Mouse (Mus musculus) cerebellum, adult 9-11 months (tissue): ENCODE measurements at regions not wholly inside any gene's neighbourhood (a gene's known extent, or its start where the extent isn't known, plus 50 kb on each side); places are given as distances from the start of the nearest gene placed in this dataset.

ENCODE experiments used
- DNase-seq: peaks from one replicate; pipeline ENCODE4 v3.0.0; 2022

DNA sequence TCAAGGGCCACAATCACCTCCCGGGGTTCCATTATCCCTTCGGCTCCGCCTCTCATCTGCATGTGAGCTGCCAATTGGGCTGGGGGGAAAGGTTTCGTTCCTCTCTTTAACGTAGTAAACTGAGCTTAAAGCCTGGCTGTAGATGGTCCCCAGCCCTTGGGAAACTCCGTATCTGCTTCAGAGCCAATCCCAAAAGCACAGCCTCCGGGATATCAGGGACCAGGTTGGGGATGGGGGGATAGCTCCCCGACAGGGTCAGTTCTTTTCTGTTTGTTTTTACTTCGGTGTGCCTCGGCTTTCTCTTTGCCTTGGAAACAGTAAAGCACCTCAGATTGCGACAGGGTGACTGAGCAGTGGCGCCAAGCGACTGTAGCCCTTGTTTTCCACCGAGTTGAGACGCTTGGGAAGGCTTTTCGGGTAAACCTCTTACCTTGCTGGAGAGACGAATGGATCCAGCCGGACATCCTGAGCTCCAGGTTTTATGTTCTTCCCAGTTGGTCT, 64.5 kb downstream of the Tfap2c start:
- DNase-seq: no peak

GRCm38 (mm10) chr2:172615148-172615547, 65.8 kb downstream of the Tfap2c start:
- no peak for DNase-seq

- DNase-seq: no peak
These were observed 66.2 kb downstream of the Tfap2c start for GRCm38 (mm10) chr2:172615582-172615981.

- DNase-seq: no peak
These were observed 69.8 kb downstream of the Tfap2c start for GRCm38 (mm10) chr2:172619168-172619567.

- DNase-seq: no peak
These were observed 70.6 kb downstream of the Tfap2c start for GRCm38 (mm10) chr2:172620001-172620400.

- no peak for DNase-seq
These were observed 74.3 kb downstream of the Tfap2c start for GRCm38 (mm10) chr2:172623707-172624106.

DNA sequence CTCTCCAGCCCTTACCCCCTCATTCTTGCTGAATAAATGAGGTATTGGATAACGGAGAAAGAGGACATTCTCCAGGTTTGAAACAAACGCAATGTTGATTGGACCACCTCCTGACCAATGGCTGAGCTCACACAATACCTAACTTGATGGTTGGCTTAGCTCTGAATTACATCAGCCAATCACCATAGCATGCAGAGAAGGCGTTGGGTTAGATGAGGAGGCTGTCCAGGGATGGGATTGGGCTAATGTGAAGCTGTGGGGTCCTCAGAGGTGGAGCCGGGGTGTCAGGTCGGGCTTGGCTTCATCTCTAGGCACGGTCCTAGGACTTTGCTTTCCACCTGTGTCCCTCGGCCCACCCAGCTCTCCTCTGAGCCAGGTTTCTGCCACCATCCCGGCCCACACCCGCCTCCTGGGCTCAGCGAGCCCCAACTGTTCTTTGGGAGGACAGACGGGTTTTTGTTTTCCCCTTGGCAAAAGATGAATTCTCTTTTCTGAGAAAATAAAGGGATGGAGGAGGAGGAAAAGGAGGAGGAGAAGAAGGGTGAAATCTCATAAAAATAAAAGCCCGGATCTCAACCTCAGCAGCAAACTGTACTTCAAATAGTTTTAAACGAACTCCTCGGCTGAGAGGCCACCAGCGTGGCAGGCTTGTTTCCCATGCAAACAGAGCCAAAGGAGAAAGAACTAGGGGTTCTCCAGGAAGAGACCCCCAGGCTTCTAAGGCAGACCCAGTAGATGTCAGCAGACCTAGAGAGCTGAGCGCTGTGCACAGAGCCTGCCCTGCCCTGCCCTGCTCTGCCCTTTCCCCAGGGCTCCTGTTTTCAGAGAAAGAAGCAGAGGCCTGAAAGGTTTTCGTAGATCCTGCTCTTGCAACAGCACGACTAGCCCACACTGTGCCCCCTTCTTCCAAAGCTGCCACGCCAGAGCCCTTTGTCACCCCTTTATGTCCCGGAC, 78.2 kb downstream of the Tfap2c start:
- DNase-seq: no peak

GRCm38 (mm10) chr2:172630333-172630732, 80.9 kb downstream of the Tfap2c start:
- no peak for DNase-seq

GRCm38 (mm10) chr2:172642616-172643015, 93.2 kb downstream of the Tfap2c start:
- no peak for DNase-seq

DNA sequence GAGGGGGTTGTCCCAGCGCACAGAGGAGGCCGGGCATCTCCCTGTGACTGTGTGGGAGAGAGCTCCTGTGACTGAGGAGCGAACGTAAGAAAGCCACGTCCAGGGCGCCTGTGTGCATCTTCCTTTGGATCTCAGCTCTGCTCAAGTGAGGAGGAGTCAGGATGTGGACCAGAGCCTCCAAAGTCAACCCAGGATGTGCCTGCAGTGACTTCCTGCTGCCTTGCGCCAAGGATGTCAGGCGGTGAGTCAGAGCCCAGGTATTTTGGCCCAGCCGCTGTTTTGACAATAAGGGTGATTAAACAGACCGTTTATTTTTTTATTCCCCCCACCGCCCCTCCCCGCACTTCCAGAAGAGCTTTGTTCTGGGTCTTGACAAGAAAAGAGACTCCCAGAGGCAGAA, 94.5 kb downstream of the Tfap2c start:
- no peak for DNase-seq

GRCm38 (mm10) chr2:172644451-172644850, 95.1 kb downstream of the Tfap2c start:
- no peak for DNase-seq

DNA sequence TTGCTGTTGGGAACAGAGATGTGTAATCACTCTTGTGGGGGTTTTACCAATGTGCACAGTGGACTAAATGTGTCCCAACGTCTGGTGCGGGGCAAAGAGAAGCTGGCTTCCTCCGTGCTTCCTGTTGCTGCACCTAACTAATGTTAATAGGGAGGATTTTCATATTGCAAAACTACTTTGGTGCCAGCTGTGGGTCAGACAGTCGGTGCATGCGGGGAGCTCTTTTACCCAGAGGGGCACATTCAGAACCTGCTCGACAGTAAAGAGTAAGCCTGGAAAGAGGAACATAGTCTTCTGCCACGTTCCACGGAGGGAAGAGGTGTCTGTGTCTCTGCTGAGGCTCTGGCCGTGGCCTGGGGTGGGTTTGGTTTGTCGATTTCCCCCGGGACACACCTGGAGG, 98.7 kb downstream of the Tfap2c start:
- DNase-seq: no peak

DNA sequence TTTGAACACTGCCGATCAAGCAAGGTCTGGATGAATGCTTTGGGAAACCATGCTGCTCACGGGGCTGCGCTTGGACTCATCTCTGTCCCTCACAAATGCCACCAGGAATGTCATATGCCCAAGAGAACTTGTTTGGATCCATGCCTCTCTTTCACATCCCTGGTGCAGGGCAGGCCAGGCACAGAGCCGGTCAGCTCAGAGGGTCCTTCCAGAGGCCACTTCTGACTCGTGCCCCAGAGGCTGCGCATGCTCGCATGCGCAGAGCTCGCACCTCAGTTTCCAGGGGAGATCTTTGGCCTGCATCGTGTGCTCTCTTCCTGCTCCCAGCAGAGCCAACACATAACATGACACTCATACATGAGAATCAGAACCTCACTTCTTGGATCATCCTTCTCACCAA, 111.1 kb downstream of the Tfap2c start:
- DNase-seq: no peak

DNA sequence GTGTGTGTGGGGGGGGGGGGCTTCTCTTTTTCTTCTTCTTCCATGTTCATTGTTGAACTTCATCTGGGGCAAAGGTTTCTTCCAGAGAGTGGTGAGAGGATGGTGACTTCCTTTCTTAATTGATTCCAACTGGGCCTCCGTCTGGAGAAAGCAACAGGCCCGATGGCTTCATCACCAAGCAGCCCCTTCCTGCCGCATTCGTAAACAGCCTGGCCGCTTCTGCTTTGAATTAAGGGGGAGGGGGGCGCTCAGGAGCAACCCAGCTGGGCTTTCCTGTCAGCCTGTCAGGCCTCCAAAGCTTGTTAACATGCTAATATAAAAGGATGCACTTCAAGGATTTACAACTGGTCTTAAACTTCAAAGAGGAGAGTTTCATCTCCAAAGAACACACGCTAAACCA, 111.5 kb downstream of the Tfap2c start:
- DNase-seq: no peak

DNA sequence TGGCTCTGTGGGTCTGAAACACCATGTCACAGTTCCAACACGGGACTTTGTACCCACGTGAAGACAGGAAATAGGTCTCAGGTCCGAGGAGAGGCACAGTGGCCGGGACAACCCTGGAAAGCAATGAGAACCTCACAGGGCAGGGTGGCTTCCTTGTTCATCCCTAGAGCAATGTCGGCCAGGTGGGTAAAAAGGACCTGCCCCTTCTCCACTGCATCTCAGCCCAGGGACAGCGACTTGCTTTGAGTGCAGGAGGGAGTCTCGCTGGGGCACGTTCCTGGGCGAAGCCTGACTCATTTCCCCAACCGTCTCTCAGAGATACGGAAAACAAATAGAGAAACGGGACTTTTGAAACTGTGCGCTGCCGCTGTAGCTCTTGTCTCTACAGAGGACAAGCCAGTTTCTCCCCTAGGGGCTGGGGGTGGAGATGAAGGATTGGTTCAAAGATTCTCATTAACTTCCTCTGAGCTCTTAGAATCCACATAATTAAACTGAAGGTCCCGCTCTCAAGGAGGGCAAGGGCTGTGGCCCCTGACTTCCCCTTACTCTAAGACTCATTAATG, 112.1 kb downstream of the Tfap2c start:
- no peak for DNase-seq

- DNase-seq: no peak
These were observed 112.8 kb downstream of the Tfap2c start for GRCm38 (mm10) chr2:172662165-172662564.

DNA sequence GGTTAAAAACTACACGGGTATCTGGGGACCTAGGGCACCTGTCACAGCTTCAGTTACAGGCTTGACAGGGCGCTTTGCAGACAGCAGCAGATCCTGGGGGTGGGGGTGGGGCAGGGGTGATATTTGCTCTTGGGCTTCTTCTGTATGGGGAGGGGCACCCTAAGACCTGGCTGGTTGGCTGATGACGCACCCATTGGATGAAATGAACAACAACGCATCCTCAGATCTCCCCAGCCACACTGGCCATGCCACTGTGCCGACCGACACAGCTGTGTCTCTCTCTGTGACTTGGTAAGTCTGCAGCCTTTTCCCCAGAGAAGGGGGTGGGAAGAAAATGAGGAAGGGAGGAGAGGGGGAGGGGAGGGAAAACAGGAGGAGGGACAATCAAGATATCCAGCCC, 114.3 kb downstream of the Tfap2c start:
- no peak for DNase-seq

GRCm38 (mm10) chr2:172673081-172673480, 123.7 kb downstream of the Tfap2c start:
- no peak for DNase-seq

DNA sequence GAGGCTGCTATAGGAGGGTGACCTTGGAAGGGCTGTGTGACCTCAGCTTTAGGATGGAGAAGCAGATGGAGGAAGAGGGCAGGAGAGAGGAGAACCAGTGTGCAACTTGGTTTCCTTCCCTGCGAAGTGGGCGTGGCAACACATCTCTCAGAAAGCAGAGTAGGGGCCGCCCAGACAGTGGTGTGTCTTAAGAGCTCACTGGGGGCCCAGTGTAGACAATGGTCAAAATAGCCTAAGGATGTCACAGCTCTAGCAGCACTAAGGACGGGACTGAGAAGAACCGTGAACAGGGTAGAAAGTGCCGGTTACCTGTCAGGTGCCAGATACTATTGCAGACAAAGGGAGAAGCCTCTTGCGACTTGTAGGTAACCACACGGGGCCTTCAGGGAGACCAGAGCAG, 125.2 kb downstream of the Tfap2c start:
- DNase-seq: no peak

GRCm38 (mm10) chr2:172675081-172675480, 125.7 kb downstream of the Tfap2c start:
- DNase-seq: no peak

- no peak for DNase-seq
These were observed 140.8 kb downstream of the Tfap2c start for GRCm38 (mm10) chr2:172690196-172690595.

DNA sequence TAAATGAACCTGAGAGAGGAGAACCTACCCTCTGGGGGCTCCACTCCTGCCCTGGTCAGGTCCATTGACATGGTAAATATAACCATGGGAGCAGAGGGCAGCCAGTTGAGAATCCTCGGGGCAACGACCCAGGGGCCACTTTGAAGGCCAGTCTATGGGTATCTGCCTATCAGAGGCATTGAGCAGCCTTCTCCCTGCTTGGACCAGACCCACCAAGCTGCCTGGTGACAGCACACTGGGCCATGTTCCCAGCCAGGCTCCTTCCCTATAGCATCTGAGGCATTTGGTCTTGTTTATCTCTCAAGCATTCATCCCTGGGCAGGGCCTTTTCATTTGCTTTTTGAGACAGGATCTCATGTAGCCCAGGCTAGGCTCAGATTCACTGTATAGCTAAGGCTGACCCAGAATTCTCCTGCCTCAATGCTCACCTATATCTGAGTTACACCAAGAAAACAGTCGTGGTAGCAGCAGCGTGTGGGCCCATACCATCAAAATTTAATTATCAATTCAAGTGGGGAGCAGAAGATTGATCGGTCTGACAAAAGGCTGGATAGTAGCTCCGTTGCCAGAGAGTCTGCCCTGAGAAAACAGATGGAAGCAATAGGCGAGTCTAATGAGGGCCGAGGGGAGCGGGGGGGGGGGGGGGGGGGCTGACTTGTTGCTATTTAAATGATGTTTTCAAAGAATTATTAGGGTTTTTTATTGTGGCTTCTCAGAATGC, 141.7 kb downstream of the Tfap2c start:
- DNase-seq: no peak

DNA sequence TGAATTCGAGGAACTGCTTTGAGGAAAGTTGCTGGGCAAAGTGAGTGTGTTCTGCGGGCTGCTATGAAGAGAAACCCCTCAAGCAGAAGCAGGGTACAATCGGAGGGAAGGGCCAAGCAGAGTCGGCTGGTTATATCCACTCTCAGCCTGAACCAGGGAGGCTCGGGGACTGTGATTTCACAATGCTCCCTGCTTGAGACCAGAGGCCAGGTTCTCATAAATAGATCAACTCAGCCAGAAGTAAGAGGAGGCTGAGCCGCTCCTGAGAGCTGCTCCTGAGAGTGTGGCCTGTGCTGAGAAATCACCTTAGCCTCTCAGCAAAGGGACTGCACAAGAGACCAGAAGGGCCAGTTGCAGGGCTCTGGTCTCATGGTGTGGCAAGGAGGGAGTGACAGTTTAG, 149.6 kb downstream of the Tfap2c start:
- no peak for DNase-seq

GRCm38 (mm10) chr2:172699654-172700053, 150.3 kb downstream of the Tfap2c start:
- DNase-seq: no peak
